Mouse (Mus musculus): ENCODE measurements around the gene Casp6. TPM values are rescaled to one million over a fixed set of nuclear protein-coding genes. Genes with fewer than 3 reads are reported as not detected.

The Casp6 gene
- total RNA-seq, 2 experiments from 2014 or later, result 3.7 to 10.5 TPM

GRCm38 (mm10) chr3:129913241-129913640, 12.0 kb downstream of the Casp6 start:
- no peak for ATAC-seq (replicated peaks; ENCODE audit: low FRiP score, poor library complexity, severe bottlenecking)

GRCm38 (mm10) chr3:129917424-129917823, 16.2 kb downstream of the Casp6 start:
- ATAC-seq (replicated peaks; ENCODE audit: low FRiP score, poor library complexity, severe bottlenecking), result no peak

GRCm38 (mm10) chr3:129918434-129918833, 17.2 kb downstream of the Casp6 start:
- no peak for ATAC-seq (replicated peaks; ENCODE audit: low FRiP score, poor library complexity, severe bottlenecking)

- ATAC-seq (replicated peaks; ENCODE audit: low FRiP score, poor library complexity, severe bottlenecking), result no peak
Observed at GRCm38 (mm10) chr3:129923581-129923980, 22.4 kb downstream of the Casp6 start.

GRCm38 (mm10) chr3:129925861-129926260, 24.6 kb downstream of the Casp6 start:
- no peak for ATAC-seq (replicated peaks; ENCODE audit: low FRiP score, poor library complexity, severe bottlenecking)

- ATAC-seq (replicated peaks; ENCODE audit: low FRiP score, poor library complexity, severe bottlenecking), result no peak
Observed at GRCm38 (mm10) chr3:129930213-129930778, 29.1 kb downstream of the Casp6 start.

GRCm38 (mm10) chr3:129932443-129932842, 31.2 kb downstream of the Casp6 start:
- ATAC-seq (replicated peaks; ENCODE audit: low FRiP score, poor library complexity, severe bottlenecking), result 0 out of 2 replicates have a peak, but pooled peaks have one; percentile 57

GRCm38 (mm10) chr3:129936561-129936960, 35.3 kb downstream of the Casp6 start:
- no peak for ATAC-seq (replicated peaks; ENCODE audit: low FRiP score, poor library complexity, severe bottlenecking)

GRCm38 (mm10) chr3:129937848-129938247, 36.6 kb downstream of the Casp6 start:
- ATAC-seq (replicated peaks; ENCODE audit: low FRiP score, poor library complexity, severe bottlenecking), result no peak

GRCm38 (mm10) chr3:129939058-129939457, 37.8 kb downstream of the Casp6 start:
- no peak for ATAC-seq (replicated peaks; ENCODE audit: low FRiP score, poor library complexity, severe bottlenecking)

- ATAC-seq (replicated peaks; ENCODE audit: low FRiP score, poor library complexity, severe bottlenecking), result no peak
Observed at GRCm38 (mm10) chr3:129940780-129941179, 39.6 kb downstream of the Casp6 start.

GRCm38 (mm10) chr3:129941291-129941690, 40.1 kb downstream of the Casp6 start:
- no peak for ATAC-seq (replicated peaks; ENCODE audit: low FRiP score, poor library complexity, severe bottlenecking)

GRCm38 (mm10) chr3:129943813-129944212, 42.6 kb downstream of the Casp6 start:
- no peak for ATAC-seq (replicated peaks; ENCODE audit: low FRiP score, poor library complexity, severe bottlenecking)

GRCm38 (mm10) chr3:129946217-129946914, 45.1 kb downstream of the Casp6 start:
- no peak for ATAC-seq (replicated peaks; ENCODE audit: low FRiP score, poor library complexity, severe bottlenecking)

- ATAC-seq (replicated peaks; ENCODE audit: low FRiP score, poor library complexity, severe bottlenecking), result no peak
Observed at GRCm38 (mm10) chr3:129948359-129948758, 47.1 kb downstream of the Casp6 start.

- no peak for ATAC-seq (replicated peaks; ENCODE audit: low FRiP score, poor library complexity, severe bottlenecking)
Observed at GRCm38 (mm10) chr3:129949158-129949773, 48.0 kb downstream of the Casp6 start.

- ATAC-seq (replicated peaks; ENCODE audit: low FRiP score, poor library complexity, severe bottlenecking), result no peak
Observed at GRCm38 (mm10) chr3:129953296-129953695, 52.1 kb downstream of the Casp6 start.

GRCm38 (mm10) chr3:129962533-129962932, 61.3 kb downstream of the Casp6 start:
- no peak for ATAC-seq (replicated peaks; ENCODE audit: low FRiP score, poor library complexity, severe bottlenecking)
